Mouse (Mus musculus): Measurements from ENCODE around the gene Ubxn11.

Gene Ubxn11

GRCm38 (mm10) chr4:134101979-134102741 is at the start of gene Ubxn11:
TSS of gene Ubxn11 (plus strand) at chr4:134102570.
- DNase-seq (ENCODE audit: low spot score) = peak; percentile 97

- DNase-seq (ENCODE audit: low spot score) = no peak
Measured at GRCm38 (mm10) chr4:134053538-134053937, 48.8 kb upstream of the Ubxn11 start, which contains the start of gene Zfp683. TSS of gene Zfp683 (plus strand) at chr4:134053838.

GRCm38 (mm10) chr4:134058166-134058715 is 44.1 kb upstream of the Ubxn11 start:
- DNase-seq (ENCODE audit: low spot score) = no peak

- DNase-seq (ENCODE audit: low spot score) = no peak
Measured at GRCm38 (mm10) chr4:134058908-134059307, 43.5 kb upstream of the Ubxn11 start.

GRCm38 (mm10) chr4:134060135-134060865 is 42.1 kb upstream of the Ubxn11 start, which contains the start of gene Crybg2:
TSS of gene Crybg2 (plus strand) at chr4:134060815.
- no peak for DNase-seq (ENCODE audit: low spot score)

GRCm38 (mm10) chr4:134061166-134061830 is 41.1 kb upstream of the Ubxn11 start:
- DNase-seq (ENCODE audit: low spot score) = no peak

DNA sequence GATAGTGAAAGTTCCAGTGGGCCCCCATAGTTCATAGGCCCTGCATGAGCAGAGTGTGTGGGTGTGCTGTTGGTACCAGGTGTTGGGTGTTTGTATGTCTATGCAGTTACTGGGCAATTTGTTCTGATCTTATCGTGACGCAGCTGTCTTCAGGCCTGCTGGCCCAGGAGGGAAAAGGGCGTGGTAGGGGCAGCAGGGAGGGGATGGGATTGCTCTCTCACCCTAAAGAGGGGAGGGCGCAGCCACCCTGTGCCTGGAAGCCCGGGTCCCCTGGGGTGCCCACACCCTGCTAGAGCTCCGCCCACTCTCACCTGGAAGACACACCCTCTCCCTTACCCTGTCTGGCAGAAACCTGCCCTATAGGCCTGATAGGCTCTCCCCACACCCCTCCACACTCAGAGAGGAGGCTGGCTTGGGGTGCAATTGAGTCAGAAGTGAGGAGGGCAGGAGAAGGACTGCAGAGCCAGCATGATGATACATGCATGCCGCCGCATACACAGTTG is 40.4 kb upstream of the Ubxn11 start:
- DNase-seq (ENCODE audit: low spot score) = no peak

DNA sequence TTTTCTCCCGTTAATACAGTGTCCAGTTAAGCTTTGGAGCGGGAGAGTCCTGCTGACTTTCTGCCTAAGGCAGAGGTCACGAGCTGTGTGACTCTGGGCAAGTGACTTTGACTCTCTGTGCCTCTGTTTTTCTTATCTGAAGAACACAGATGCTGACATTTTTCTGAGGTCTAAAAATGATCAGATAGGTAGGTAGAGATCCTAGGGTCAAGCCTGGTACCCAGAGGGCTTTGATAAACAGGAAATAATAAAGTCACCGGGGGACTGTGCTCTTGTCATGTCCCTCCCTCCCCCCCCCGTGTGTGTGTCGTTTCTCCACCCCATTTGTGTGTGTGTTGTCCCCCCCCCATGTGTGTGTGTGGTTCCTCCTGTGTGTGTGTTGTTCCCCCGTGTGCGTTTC is 39.8 kb upstream of the Ubxn11 start:
- DNase-seq (ENCODE audit: low spot score) = no peak

- DNase-seq (ENCODE audit: low spot score) = no peak
Measured at GRCm38 (mm10) chr4:134065431-134066004, 36.9 kb upstream of the Ubxn11 start.

DNA sequence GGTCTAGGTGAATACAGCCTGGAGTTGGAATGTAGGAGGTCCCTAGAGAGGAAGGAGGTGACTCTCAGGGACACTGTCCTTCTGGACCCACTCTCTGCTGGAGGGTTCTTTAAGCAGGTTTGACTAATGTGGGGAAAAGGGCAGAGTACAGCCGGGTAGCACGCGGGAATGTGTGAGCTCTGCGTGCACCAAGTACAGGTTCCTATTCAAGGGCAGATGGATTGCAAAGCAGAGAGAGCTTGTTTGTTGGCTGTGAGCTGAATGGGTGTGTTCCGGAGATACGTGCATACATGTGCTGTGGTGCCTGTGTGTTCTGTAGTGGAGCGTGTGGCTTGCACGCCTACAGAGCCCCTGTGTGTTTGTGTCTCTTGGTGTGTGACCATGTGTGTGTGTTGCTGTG is 35.0 kb upstream of the Ubxn11 start:
- DNase-seq (ENCODE audit: low spot score) = no peak

GRCm38 (mm10) chr4:134067833-134068544 is 34.4 kb upstream of the Ubxn11 start:
- DNase-seq (ENCODE audit: low spot score) = no peak

DNA sequence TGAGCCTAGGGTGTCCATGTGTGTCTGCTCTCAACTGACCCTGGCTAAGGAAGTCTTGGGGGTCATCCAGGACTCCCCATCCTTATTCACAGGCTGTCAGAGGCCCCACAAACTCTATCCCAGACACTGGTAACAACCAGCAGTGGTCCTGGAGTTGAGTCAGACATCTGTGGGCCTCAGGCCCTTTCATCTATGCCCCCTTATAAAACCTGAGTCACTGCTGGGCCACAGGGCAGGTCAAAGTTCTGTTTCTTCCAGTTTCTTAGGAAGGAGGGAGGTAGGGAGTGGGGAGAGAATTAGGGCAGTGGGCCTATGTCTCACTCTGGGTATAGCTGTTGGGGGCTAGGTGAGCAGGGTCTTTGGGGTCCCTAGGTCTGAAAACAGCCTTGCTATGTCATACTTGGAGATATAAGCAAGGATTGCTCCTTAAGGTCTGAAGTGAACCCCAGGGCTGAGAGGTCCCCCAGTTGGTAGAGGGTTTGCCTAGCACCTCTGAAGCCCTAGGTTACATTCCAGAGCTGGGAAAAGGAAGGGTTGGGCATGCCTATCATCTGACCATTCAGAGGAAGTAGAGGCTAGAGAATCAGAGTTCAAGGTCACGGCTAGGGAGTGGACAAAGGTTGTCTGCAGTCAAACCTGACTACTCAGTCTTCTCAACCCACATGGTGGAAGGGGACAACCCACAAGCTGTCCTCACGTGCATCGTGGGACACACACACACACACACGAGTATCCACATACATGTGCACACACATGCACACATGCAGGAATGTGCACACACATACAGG is 33.4 kb upstream of the Ubxn11 start:
- no peak for DNase-seq (ENCODE audit: low spot score)

DNA sequence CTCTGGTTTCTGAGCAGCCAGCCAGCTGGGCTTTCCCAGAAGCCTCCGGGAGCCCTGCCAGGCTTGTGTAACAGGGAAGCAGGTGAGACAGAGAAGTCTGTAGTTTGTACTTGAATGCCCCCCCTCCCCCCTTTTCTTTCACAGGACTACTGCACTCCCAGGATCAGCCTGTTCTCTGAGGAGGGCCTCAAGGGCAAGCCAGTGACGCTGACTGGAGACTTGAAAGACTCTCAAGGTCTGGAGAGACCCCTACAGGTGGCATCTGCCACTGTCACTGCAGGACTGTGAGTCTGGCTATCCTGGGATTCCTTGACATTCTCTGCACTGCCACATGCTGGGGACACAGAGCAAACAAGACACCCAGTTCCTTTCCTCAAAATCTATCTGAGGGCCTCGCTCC is 23.7 kb upstream of the Ubxn11 start:
- peak; percentile 91 for DNase-seq (ENCODE audit: low spot score)

DNA sequence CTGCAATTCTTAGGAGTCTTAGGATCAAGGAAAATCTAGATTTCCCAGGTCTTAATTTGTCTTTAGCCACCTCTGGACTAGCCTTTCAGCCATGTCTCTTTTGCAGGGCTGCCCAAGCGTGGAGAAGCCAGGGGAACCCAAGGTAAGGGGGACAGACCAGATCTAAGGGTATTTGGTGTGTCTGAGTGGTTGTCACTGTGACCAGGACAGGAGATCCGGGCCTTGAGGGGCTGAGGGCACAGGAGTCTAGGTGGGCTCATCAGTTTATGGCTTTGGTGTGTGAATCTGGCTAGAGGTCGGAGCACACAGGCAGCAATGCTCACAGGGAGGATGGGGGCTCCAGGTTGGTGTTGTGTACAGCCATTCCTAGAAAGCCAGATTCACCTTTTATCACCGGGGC is 21.7 kb upstream of the Ubxn11 start:
- no peak for DNase-seq (ENCODE audit: low spot score)

DNA sequence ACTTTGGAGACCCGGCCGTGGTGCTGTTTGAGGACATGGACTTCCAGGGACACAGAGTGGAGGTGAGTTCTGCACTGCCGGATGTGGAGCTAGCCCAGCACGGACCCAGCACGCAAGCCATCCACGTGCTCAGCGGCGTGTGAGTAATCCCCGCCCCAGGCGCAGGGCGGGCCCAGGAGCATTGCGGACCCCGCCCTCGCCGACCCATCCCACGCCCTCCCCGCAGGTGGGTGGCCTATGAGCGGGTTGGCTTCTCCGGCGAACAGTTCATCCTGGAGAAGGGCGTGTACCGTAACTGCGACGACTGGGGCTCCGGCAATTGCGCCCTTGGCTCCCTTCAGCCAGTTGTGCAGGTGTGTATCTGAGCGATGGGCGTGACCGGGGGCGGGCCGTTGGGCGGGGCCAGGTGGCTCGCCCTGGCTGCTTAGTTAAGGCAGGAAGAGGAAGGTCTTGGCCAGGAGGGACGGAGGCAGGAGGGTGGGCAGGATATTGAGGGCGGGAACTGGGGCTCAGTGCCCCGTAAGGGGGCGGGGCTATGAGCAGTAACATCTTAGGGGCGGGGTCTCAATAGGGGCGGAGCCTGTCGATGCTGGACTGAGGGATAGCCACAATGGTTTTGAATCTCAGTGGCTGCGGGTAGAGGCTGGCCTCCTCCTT is 20.5 kb upstream of the Ubxn11 start:
- DNase-seq (ENCODE audit: low spot score) = peak; percentile 91

GRCm38 (mm10) chr4:134082460-134082859 is 19.9 kb upstream of the Ubxn11 start:
- no peak for DNase-seq (ENCODE audit: low spot score)

- DNase-seq (ENCODE audit: low spot score) = no peak
Measured at GRCm38 (mm10) chr4:134084999-134085398, 17.4 kb upstream of the Ubxn11 start.

- DNase-seq (ENCODE audit: low spot score) = peak; percentile 77
Measured at GRCm38 (mm10) chr4:134087412-134087811, 15.0 kb upstream of the Ubxn11 start.

DNA sequence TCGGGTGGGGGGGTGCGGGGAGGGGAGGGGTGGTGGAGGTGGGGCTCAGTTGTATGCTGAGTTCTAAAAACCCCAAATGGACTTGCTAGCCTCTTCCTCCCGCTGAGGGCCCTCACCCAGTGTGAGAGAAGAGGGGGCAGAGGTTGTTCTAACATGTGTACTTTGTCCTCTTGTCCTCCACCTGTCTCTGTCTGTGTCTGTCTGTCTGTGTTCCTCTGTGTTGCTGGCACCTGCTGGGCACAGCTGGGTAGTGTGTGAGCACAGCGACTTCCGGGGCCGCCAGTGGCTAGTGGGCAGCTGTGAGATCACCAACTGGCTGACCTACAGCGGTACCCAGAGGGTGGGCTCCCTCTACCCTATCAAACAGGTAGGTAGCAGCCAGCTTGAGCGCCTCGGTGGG is 13.3 kb upstream of the Ubxn11 start:
- DNase-seq (ENCODE audit: low spot score) = no peak
